Mouse (Mus musculus): ENCODE results near the gene Atp6v0a1.
A peak's percentile ranks its signal among the peaks of the same experiment; 100 is the strongest.

Atp6v0a1 gene

DNA sequence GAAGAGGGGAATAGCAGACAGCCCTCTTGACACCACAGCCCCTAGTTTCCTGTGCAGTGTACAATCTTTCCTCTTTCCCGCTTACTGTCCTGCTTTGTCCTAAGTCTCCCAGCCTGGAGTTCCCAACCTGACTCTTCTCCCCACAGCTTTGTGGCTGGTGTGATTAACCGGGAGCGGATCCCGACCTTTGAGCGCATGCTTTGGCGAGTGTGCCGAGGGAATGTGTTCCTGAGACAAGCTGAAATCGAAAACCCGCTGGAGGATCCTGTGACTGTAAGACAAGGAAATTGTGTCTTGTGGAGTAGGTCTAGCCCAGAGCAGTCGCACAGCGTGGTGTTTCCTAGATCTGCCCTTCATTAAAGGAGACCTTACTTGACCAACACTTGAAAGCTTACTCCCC, 17.9 kb downstream of the Atp6v0a1 start:
- no peak for ATAC-seq (ENCODE audit: low TSS enrichment)

DNA sequence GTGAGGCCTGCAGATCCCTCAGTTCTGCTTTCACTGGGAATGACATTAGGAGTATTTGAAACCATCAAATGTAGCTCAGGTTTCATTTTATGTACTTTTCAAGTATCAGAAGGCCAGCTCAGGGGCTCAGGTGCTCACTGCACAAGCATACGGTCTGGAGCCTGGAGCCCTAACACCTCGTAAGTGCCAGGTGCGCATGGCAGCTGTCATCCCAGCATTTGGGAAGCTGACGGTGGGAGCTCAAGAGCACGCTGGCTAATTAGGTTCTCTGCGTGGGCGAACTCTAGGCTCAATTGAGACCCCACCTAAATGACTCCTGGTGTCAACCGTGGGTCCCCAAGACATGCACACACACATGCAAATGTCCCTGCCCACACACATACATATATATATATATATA, 20.1 kb downstream of the Atp6v0a1 start:
- no peak for ATAC-seq (ENCODE audit: low TSS enrichment)

DNA sequence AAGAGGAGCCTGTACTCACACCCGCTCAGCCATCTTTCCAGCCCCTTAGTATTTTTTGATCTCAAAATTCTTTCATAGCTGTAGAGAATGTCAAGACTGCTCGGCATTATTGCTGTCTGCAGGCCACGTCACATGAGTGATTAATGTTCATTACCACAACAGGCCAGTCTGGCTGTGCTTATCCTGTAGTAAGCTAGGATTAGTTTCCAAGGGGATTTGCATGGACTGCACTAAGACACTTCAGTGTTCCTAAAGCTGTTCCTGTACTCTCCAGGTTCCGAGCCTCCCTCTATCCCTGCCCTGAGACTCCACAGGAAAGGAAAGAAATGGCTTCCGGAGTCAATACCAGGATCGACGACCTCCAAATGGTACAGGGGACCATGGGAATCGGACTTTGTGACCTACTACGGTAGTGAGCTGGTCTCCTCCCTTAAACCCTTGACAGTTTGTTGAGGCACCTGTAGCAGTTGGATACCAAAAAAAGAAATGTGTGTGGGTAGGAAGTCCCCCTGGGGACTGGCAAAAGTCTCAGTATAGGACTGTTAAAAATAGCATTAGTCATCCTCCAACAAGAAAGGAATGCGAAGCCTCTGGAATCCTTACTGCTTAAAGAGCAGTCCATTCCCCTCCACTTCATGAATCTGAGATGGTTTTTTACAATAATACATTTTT, 21.0 kb downstream of the Atp6v0a1 start:
- peak; percentile 62; the same call in 1 of the 2 replicates for ATAC-seq (ENCODE audit: low TSS enrichment)

DNA sequence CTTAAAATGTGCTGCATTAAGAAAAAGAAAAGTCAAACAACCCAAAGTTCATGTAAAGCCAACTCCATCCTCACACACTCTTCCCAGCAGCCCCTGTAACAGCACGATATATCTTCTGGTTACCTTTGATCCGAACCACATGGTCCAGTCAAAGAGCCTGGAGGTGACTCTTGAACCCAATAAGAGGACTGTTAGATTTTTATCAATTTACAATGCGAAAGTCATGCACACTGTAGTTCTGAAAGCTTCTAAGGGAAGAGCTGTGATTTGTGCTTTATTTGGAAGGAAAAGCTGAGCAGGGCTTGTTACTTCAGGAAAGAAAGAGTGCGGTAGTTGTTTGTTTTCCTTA, 21.5 kb downstream of the Atp6v0a1 start:
- no peak for ATAC-seq (ENCODE audit: low TSS enrichment)

DNA sequence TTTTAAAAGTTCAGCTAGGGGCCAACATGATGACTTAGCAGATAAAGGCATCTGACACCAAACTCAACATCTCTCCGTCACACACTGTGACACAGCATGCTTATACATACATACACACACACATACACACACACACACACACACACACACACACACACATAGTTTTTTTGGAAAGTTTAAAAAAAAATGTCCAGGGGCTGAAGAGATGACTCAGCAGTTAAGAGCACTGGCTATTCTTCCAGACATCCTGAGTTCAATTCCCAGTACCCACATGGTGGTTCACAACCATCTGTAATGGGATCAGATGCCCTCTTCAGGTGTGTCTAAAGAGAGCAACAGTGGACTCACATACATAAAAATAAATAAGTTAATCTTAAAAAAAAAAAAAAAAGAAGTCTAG, 22.2 kb downstream of the Atp6v0a1 start:
- no peak for ATAC-seq (ENCODE audit: low TSS enrichment)

DNA sequence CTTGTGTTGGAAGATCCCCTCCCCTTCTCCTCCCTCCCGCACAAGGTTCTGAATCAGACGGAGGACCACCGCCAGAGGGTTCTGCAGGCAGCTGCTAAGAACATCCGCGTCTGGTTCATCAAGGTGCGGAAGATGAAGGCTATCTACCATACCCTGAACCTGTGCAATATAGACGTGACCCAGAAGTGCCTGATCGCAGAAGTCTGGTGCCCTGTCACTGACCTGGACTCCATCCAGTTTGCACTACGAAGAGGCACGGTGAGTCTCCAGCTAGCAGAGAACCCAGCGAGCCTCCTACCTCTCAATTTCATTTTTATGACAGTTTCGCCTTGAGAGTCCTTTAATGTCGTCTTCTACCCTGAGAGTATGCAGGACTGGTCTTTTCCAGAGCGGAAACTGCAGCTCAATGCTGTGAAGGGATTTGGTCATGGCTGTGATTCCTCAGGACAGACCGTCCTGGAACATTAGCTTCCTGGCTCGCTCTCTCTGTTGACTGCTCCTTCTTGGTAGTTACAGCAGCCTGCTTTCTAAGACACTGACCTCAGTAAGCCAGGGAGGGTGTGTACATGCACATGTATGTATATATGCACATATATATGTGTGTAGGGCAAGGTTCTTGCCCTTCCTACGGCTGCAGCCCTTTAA, 24.7 kb downstream of the Atp6v0a1 start:
- ATAC-seq (ENCODE audit: low TSS enrichment), result no peak

DNA sequence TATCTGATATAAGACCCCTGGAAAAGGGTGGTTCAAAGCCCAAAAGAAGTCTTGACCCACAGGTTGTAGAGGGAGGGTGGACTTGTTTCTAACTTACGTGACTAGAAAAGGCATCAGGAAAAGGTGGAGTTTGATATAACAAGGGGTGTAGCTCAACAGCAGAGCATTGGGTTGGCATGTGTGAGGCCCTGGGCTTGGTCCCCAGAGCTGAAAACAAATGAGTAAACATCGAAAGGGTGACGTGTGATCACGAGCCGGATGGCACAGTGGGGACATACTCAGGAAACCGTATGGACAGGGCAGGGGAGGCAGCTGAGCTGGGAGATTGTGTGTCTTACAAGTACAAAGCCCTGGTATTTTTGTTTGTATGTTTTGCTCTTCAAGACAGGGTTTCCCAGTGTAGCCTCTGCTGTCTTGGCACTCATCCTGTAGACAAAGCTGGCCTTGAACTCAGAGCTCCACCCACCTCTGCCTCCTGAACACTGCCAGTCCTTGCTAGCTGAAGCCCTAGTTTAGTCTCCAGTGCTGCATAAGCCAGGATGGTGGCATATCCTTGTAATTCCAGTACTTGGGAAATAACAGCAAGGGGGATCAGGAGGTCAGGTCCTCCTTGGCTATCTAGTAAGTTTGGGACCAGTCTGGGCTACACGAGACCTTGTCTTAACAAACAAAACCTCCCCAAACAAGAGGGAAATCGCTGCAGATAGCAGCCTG, 25.5 kb downstream of the Atp6v0a1 start:
- 0 out of 2 replicates have a peak, but pooled peaks have one; percentile 20 for ATAC-seq (ENCODE audit: low TSS enrichment)

DNA sequence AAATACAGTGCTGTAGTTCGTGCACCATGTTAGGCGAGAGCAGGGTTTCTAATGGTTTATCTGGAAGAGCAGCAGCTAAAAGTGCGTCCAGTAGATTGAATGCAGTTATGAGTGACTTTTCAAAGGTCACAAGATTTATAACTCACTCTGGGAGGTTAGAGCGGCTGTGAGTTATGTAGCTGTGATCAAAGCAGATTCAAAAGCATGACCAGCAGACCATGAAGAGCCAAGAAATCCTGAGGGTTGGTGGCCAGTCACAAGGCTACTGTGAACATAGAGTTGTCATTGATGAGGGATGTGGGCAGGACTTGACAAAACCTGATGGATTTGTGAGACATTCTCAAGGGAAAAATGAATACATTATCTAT, 26.1 kb downstream of the Atp6v0a1 start:
- no peak for ATAC-seq (ENCODE audit: low TSS enrichment)

DNA sequence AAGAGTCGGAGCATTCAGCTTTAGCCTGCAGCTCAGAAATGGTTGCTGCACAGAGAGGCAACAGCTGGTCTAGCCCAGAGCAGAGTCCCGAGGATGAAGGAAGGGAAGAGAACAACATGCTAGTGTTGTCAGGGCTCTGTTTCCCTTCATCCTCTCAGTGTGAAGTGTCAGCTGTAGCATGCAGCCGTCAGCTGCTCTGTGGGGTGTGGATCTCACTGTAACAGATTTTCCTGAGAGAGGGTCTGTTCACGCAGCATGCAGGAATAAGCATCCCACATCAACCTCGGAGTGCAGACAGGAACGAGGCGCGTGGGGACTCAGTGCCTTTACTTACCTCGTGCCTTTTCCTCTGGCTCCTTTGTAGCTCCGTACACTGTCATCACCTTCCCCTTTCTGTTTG, 28.5 kb downstream of the Atp6v0a1 start:
- no peak for ATAC-seq (ENCODE audit: low TSS enrichment)

DNA sequence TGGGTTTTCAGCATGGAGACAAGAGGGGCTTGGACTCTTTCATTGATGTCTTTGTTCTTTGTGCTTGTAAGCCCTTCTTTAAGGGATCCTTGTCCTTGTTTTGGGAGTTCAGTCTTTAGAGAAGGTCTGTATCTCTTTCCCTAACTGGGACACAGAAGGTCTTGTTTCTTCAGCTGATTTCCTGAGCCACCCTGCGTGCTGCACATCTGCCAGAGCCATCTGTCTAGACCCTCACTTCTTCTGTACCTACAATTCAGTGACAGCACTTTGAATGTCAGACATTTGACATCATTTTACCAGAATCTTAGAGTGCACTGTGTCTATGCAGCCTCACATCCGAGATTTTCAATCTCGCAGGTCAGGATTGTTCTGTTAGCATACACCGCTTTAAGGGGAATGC, 36.6 kb downstream of the Atp6v0a1 start:
- ATAC-seq (ENCODE audit: low TSS enrichment), result no peak

DNA sequence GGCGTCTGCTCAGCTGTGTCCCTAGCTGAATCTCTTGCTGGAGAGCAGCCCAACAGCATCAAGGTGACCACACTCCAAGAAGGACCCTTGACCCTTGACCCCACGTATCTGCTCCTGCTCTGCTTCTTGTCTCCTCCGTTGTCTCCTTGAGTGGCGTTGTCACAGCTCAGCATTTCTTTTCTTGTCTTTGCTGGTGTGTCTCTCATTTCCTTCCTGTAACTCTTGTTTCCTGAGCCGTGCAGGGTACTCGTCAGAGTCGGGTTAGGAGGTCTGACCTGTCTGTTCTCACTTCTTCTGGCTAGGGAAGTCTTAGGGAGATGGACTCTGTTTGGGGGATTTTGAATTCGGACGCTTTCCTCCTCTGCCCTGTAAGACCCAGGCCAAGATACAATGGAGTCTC, 37.2 kb downstream of the Atp6v0a1 start:
- ATAC-seq (ENCODE audit: low TSS enrichment), result no peak

DNA sequence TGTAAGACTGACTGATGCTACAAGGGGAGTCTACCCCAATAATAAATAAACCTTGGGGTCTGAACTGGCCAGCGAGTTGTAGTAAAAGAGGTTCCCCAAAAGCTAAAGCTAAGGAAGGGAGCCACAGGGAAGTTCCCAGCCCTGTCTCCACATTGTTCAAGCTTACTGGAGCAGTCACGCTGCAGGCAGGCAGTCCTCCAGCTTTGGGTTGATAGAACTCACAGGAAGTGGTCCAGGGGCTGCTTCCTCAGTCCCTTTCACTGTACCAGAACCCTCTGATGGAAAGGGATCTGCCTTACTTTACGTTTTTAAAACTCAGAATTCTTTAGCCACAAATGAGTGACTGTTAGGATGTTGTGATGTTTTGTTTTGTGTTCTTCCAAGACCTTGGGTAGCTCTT, 38.2 kb downstream of the Atp6v0a1 start:
- ATAC-seq (ENCODE audit: low TSS enrichment), result no peak

DNA sequence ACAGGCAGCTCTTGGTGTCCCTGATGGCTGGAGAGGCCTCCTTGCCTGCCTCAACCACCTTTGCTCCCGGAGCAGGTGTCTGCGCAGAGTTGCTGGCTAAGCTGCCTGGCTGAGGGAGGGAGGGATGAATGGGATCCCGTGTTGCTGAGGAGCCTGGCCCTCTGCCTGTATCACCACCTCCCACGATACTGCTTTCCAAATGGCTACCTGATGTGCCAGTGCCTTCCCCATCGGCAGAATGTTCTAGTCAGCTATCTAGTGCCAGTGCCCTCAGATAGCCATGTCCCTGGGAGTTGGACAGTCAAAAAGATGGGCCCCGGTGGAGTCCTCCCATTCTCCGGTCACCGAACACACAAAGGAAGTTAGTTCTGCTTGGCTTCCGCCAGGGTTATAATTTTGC, 41.1 kb downstream of the Atp6v0a1 start:
- ATAC-seq (ENCODE audit: low TSS enrichment), result peak; percentile 50

DNA sequence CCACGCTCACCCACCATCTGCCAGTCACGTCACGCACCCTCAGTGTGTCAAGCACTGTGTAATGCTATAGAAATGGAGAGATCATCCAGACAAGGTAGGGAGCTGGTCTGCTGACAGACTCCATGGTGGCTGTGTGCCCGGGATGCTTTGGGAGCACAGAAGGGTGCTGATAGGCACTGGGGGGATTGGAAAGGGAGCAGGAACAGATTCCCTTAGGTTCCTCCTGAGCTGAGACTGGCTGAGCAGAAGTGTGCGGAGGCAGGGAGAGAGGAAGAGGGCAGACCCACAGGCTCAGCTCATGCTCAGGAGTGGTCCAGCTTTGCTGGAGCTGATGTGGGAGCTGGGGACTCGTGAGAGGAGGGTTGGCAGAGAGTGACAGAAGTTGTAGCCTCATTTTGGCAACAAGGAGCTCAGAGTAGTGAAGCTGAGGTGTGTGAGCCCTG, 41.8 kb downstream of the Atp6v0a1 start:
- peak; percentile 47 for ATAC-seq (ENCODE audit: low TSS enrichment)

DNA sequence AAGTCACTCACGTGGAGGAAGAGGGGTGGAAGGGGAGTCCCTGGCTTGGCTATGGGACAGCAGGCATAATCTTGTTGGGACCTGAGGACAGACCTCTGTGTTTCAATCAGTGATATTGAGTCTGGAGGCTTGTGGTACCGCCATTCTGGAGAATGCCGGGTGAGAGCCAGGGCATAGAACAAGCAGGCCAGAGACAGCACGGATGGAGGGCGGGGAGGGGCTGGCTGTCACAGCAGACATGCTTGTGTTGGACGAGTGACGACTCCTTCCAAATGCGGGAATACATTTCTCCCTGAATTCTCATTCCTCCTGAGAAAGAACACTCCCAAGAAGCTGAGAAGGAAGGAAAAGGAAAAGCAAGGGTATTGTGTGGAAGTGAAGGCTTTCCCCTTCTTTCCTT, 42.4 kb downstream of the Atp6v0a1 start:
- no peak for ATAC-seq (ENCODE audit: low TSS enrichment)

DNA sequence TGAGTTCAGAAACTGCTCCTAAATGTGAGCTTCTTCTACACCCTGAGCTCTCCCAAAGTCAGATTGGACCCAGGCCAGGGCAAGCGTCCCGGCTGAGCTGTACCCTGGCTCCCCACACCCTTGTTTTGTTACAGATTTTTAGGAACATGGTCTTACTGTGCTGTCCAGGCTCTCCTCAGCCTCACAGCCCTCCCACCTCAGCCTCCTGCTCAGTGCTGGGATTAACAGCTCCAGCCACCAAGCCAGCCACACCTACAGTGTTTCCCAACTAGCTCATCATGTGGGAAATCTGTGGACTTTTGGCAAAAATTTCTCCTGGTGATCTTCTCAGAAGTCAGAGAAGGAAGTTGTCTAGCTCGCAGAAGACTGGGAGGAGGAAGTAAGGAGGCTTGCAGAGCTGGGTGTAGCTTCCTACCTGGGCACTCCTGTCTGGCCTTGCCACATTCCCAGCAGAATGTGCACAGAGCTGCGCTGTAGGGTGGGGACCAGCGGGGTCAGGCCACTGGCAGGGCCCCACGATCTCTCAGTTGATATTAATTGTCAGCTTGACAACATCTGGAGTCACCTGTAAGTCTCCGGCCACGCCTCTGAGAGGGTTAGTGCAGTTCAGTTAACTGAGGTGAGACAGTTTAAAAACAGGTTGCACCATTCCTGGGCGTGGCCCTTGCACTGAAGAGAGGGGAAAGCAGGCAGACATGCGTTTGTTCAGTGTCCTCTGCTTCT, 43.7 kb downstream of the Atp6v0a1 start:
- ATAC-seq (ENCODE audit: low TSS enrichment), result peak; percentile 27; the same call in 1 of the 2 replicates

DNA sequence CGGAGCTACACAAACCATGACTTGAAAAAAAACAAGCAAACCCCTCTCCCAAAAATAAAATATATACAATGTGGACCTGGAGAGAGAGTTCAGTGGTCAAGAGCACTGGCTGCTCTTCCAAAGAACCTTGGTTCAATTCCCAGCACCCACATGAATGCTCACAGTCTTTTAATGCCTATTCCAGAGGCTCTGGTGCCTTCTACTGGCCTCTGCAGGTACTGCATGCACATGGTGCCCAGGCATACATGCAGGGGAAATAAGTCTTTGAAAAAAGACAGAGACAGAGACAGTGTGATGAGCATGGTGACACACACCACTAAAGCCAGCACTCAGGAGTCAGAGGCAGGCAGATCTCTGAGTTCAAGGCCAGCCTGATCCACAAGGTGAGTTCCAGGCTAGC, 44.7 kb downstream of the Atp6v0a1 start:
- ATAC-seq (ENCODE audit: low TSS enrichment), result no peak

DNA sequence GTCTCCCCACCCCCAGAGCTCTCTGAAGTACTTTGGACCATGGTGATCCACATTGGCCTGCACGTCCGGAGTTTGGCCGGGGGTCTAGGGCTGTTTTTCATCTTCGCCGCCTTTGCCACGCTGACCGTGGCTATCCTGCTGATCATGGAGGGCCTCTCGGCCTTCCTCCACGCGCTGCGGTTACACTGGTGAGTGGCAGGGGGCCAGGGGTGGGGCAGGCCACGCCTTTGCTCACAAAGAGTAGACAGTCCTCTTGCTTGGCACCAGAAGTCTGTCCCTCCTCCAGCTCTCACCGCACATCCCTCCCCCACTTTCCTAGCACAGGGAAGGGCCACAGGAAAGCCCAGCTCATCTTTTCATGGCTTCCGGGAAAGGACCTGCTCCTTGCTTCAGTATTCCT, 46.2 kb downstream of the Atp6v0a1 start:
- no peak for ATAC-seq (ENCODE audit: low TSS enrichment)

DNA sequence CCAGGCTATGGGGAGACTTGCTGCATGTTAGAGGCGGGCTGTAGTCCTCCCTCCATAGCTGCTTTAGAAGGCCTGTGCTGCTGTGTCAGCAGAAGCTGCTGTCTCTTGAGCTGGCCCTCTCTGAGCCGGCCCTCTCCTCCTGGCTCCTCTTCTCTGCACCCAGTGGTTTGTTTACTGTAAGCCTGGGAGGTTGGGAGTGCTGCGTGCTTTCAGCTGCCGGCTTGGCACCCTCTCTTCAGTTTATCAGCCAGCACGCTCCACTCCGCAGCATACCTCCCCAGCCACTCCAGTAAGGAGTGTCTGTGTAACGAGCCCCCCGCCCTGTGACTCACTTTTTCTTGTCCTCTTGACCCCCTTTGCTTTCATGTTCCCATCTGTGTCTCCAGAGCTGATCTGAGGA, 47.6 kb downstream of the Atp6v0a1 start:
- peak; percentile 36 for ATAC-seq (ENCODE audit: low TSS enrichment)

DNA sequence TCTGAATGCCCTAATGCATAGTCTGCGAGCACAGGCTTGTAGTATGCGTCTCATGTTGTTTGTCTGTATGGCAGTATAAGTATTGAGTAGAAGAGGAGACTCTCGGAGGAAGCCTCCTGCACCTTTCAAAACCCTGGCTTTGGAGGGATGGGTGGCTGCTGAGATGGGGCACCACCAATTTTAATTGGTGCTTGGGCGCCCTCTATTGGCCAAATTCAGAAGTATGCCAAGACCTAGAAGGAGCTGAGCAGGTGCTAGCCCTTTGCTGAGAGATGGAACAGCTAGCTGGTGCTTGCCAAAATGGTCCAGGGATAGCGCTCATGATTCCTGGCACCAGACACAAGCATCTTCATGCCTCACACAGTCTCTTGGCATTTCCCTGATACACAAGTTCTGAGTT, 48.6 kb downstream of the Atp6v0a1 start:
- peak; percentile 28; the same call in 1 of the 2 replicates for ATAC-seq (ENCODE audit: low TSS enrichment)

DNA sequence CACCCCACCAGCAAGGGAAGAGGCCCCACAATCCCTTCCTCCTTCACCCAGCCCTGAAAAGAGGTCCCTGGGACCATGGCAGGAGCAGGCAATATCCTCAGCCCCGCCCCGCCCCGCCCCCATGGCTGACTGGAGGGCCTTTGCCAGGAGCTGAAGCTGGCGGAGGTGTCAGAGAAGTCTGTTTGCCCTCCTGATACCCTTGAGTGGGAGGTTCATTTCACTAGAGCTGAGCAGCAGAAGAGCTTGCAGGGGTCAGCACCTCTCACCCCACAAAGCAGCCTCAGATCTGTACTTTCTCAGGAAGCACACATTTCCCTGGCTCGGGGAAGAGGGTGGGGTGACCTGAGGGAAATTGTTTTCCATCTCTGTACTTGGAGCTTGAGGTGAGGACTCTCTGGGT, 49.5 kb downstream of the Atp6v0a1 start:
- no peak for ATAC-seq (ENCODE audit: low TSS enrichment)

DNA sequence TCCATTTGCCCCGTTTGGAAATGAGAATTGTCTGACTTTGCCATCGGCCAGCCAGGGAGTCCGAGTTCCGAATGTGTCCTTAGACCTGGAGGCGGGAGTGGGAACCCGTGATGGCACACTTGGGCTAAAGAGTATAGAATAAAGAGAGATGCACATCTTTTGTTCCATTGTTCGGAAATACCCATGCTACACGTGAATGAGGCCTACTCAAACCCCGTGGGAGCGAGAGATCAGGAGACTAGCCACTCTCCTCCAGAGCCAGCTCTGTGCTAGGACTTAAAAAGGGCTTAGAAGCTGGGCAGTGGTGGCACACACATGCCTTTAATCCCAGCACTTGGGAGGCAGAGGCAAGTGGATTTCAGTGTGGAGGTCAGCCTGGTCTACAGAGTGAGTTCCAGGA, 50.2 kb downstream of the Atp6v0a1 start:
- ATAC-seq (ENCODE audit: low TSS enrichment), result no peak

DNA sequence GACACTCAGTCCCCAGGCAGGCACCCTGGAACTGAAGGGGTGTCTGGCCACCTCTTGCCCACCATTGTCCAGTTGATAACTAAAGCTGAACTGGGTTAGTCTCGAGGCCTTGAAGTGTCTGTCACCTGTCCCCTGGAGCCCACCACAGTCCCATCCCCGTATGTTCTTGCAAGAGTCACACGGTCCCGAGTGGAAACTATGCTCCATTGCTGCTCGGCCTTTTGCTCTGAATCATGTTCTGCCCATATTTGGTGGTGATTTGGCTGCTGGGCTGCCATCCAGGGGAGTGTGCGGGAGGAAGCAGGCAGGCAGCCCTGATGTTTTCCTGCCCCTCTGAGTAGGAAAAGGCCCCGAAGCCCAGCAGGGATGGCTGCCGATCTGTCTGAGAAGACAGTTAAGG, 50.9 kb downstream of the Atp6v0a1 start:
- ATAC-seq (ENCODE audit: low TSS enrichment), result peak; percentile 53

Measured in frontal cortex, adult (tissue).